ENCODE assay signal across 35 mouse cellular contexts in genomic region chr6:42293327-42293726, GRCm38 (mm10). TPM values are rescaled to one million over a fixed set of nuclear protein-coding genes. Genes with fewer than 3 reads are reported as not detected.
DNase-seq lines count a peak whose midpoint lies in the region; ATAC-seq lines count a peak whose summit lies in the region.
"Had no signal": no experiment of that assay in that cellular context is flagged by ENCODE, and none has a peak within 500 bp of the region (broad histone marks: within the 10 kb centered on the region; RNA-seq: fewer than 3 reads in every experiment).

No protein-coding gene starts in this region.

- H3K27me3 ChIP-seq in splenic B cell, adult 2 months (ENCODE audit: control insufficient read depth, insufficient read depth, low read length, poor library complexity, severe bottlenecking) = no peaks in the 10 kb centered on the region
- H3K27me3 ChIP-seq: forebrain, embryonic 15.5 days; heart, embryonic 13.5 days; kidney, embryonic 15.5 days; midbrain, embryonic 13.5 days; stomach, embryonic 15.5 days had no signal

- peak; percentile 96 for ATAC-seq in common myeloid progenitor, adult 5-6 weeks (replicated peaks; ENCODE audit: low read depth, poor library complexity, severe bottlenecking)
- ATAC-seq in megakaryocyte progenitor cell, adult 5-6 weeks (replicated peaks; ENCODE audit: poor library complexity) = peak; percentile 94
- ATAC-seq: activated CD4-positive, CD25-positive, alpha-beta regulatory T cell, adult 4 months; forebrain, embryonic 15.5 days; hindbrain, embryonic 16.5 days; midbrain, embryonic 13.5 days had no signal

- no peaks in the 10 kb centered on the region for H3K36me3 ChIP-seq in splenic B cell, adult 2 months (ENCODE audit: control insufficient read depth, insufficient read depth, low read length, poor library complexity, severe bottlenecking)
- H3K36me3 ChIP-seq: kidney, embryonic 15.5 days; stomach, embryonic 15.5 days had no signal

- peak; percentile 6 for DNase-seq in lung, postnatal 36 days
- DNase-seq in lung, postnatal 14 days = no peak
- peak; percentile 73 for DNase-seq in splenic B cell, adult 2 months (ENCODE audit: low read depth, low spot score)
- no peak for DNase-seq in layer of hippocampus, adult 11-12 months (ENCODE audit: low spot score)
- DNase-seq in thymus, postnatal 25 days = no peak
- DNase-seq in left cerebral cortex, adult 18-20 months (ENCODE audit: low spot score in 2 of 2) = no peak
- DNase-seq: adrenal gland, adult 2 months; adrenal gland, postnatal 36 days; cerebellum, adult 8-10 months; cerebellum, postnatal 25 days; gastrocnemius, adult 2 months; gastrocnemius, postnatal 36 days; heart, adult 2 months; heart, postnatal 10 days; kidney, adult 18-20 months; kidney, postnatal 4 days; layer of hippocampus, postnatal 36 days; liver; lung, adult 2 months; lung, postnatal 10 days; retina, postnatal 1 day; right cerebral cortex, postnatal 14 days; thymus, postnatal 36 days had no signal

RNA-seq across cellular contexts. Expression of gene Clcn1, which starts 6.8 kb away (rescaled TPM):
- not detected in 2 replicates for total RNA-seq in common myeloid progenitor, adult 5-6 weeks (2017)
- total RNA-seq in megakaryocyte progenitor cell, adult 5-6 weeks (2015) = 0.12 TPM in 1 of 2 replicates, not detected in the other
- not detected in 2 replicates for total RNA-seq in megakaryocyte progenitor cell, adult 5-6 weeks (2017)
- total RNA-seq in left cerebral cortex, adult 18-20 months (2021) = 1 to 10 TPM; 3.8 to 4.0 TPM
- total RNA-seq: megakaryocyte-erythroid progenitor cell, adult 5-6 weeks; monocyte, adult 5-6 weeks had no signal

RNA-seq across cellular contexts. Expression of gene Casp2, which starts 28.5 kb away (rescaled TPM):
- 88.4 and 100 TPM in 2 replicates for total RNA-seq in common myeloid progenitor, adult 5-6 weeks (2017)
- 68.5 and 72.1 TPM in 2 replicates for total RNA-seq in megakaryocyte progenitor cell, adult 5-6 weeks (2015)
- 54.7 and 58.5 TPM in 2 replicates for total RNA-seq in megakaryocyte progenitor cell, adult 5-6 weeks (2017)
- 10 to 100 TPM; 20.6 to 22.3 TPM for total RNA-seq in left cerebral cortex, adult 18-20 months (2021)

RNA-seq across cellular contexts. Expression of gene Fam131b, which starts 31.1 kb away (rescaled TPM):
- not detected in 2 replicates for total RNA-seq in common myeloid progenitor, adult 5-6 weeks (2017)
- not detected in 2 replicates for total RNA-seq in megakaryocyte progenitor cell, adult 5-6 weeks (2015)
- not detected in 2 replicates for total RNA-seq in megakaryocyte progenitor cell, adult 5-6 weeks (2017)
- 100 to 1,000 TPM; 115 to 123 TPM for total RNA-seq in left cerebral cortex, adult 18-20 months (2021)
- total RNA-seq: megakaryocyte-erythroid progenitor cell, adult 5-6 weeks; monocyte, adult 5-6 weeks had no signal

RNA-seq across cellular contexts. Expression of gene Tmem139, which starts 31.6 kb away (rescaled TPM):
- not detected in 2 replicates for total RNA-seq in common myeloid progenitor, adult 5-6 weeks (2017)
- not detected in 2 replicates for total RNA-seq in megakaryocyte progenitor cell, adult 5-6 weeks (2015)
- not detected in 2 replicates for total RNA-seq in megakaryocyte progenitor cell, adult 5-6 weeks (2017)
- total RNA-seq in left cerebral cortex, adult 18-20 months (2021) = not detected
- total RNA-seq: heart, postnatal 10 days; layer of hippocampus, postnatal 36 days; left cerebral cortex, postnatal 10 days; megakaryocyte-erythroid progenitor cell, adult 5-6 weeks; monocyte, adult 5-6 weeks had no signal

RNA-seq across cellular contexts. Expression of gene Gstk1, which starts 47.6 kb away (rescaled TPM):
- total RNA-seq in common myeloid progenitor, adult 5-6 weeks (2017) = 8.3 and 14.6 TPM in 2 replicates
- 14.8 and 15.8 TPM in 2 replicates for total RNA-seq in megakaryocyte progenitor cell, adult 5-6 weeks (2015)
- total RNA-seq in megakaryocyte progenitor cell, adult 5-6 weeks (2017) = 4.0 and 5.3 TPM in 2 replicates
- 10 to 100 TPM; 11.0 to 14.9 TPM for total RNA-seq in left cerebral cortex, adult 18-20 months (2021)

Comparison
In these comparisons a context has a peak if more than half of its experiments do, and no peak if none do; other contexts are left out.
1. DNase-seq: peak in lung, postnatal 36 days (single experiment) and splenic B cell, adult 2 months (single experiment); none in lung, postnatal 14 days (single experiment), layer of hippocampus, adult 11-12 months (single experiment), thymus, postnatal 25 days (single experiment) and left cerebral cortex, adult 18-20 months (0 of 2).
2. RNA of gene Fam131b, which starts 31.1 kb away (total RNA-seq): 115 to 123 TPM in left cerebral cortex, adult 18-20 months; not detected in common myeloid progenitor, adult 5-6 weeks and not detected in megakaryocyte progenitor cell, adult 5-6 weeks; every median in the first group is over 100 times any median in the second.